ENCODE assay signal across 7 mouse cellular contexts in the genomic region with DNA sequence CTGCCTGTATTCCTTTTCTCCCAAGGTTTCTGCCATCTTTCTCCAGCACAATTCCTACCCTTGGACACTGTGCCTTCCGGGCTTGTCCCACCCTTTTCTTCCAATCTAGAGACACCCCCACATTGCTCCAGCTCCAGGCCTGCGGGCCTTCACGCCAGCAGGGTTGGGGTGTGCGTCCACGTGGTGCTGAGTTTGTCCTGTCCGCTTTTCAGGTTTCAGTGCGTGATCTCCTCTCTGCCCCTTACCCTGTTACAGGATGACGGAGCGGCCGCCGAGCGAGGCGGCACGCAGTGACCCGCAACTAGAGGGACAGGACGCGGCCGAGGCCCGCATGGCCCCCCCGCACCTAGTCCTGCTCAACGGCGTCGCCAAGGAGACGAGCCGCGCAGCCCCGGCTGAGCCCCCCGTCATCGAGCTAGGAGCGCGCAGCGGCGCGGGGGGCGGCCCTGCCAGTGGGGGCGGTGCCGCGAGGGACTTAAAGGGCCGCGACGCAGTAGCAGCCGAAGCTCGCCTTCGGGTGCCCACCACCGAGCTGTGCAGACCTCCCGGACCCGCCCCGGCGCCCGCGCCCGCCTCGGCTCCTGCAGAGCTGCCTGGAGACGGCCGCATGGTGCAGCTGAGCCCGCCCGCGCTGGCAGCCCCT. TPM values are rescaled to one million over a fixed set of nuclear protein-coding genes. Genes with fewer than 3 reads are reported as not detected.
DNase-seq lines count a peak whose midpoint lies in the region; ATAC-seq and TF ChIP-seq lines count a peak whose summit lies in the region.

No protein-coding gene starts in this region.

- TF ChIP-seq POLR2A in bone marrow, adult 2 months (IDR thresholded peaks at IDR 0.05; ENCODE audit: borderline replicate concordance, control insufficient read depth, low read depth, low read length), result peak; percentile 23; the same call in 1 of the 2 replicates

- peak overlapping the region; percentile 66 for H3K9ac ChIP-seq in heart, embryonic 12.5 days

- H3K36me3 ChIP-seq in heart, embryonic 12.5 days, result 0 out of 2 replicates have a peak, but pooled peaks cover under 1% of the 10 kb centered on the region
- no peaks in the 10 kb centered on the region for H3K36me3 ChIP-seq in midbrain, embryonic 10.5 days

- H3K4me2 ChIP-seq in heart, embryonic 12.5 days, result peak overlapping the region; percentile 86

- ATAC-seq in heart, embryonic 12.5 days (ENCODE audit: insufficient number of reproducible peaks, low FRiP score), result peak; percentile 83

- H3K4me1 ChIP-seq in bone marrow, adult 2 months (ENCODE audit: control insufficient read depth, insufficient read depth, low read length), result no peaks in the 10 kb centered on the region
- peaks cover 16% of the 10 kb centered on the region for H3K4me1 ChIP-seq in heart, embryonic 12.5 days (replicated peaks)
- H3K4me1 ChIP-seq in midbrain, embryonic 10.5 days, result peaks cover 19% of the 10 kb centered on the region

- peak overlapping the region; percentile 3 for H3K27ac ChIP-seq in bone marrow, adult 2 months (ENCODE audit: control insufficient read depth, insufficient read depth, low read depth, low read length, poor library complexity)
- H3K27ac ChIP-seq in heart, embryonic 12.5 days (ENCODE audit: poor library complexity, severe bottlenecking), result peak overlapping the region; percentile 46
- H3K27ac ChIP-seq in midbrain, embryonic 10.5 days (replicated peaks), result peak overlapping the region; percentile 69

- H3K27me3 ChIP-seq in heart, embryonic 12.5 days (replicated peaks), result peaks cover 83% of the 10 kb centered on the region
- peaks cover 100% of the 10 kb centered on the region for H3K27me3 ChIP-seq in midbrain, embryonic 10.5 days (ENCODE audit: low read depth, poor library complexity, severe bottlenecking)

- no peak for TF ChIP-seq CTCF in bone marrow, adult 2 months (IDR thresholded peaks at IDR 0.05; ENCODE audit: control insufficient read depth, insufficient read depth, low read length)

- H3K9me3 ChIP-seq in heart, embryonic 12.5 days (replicated peaks), result no peaks in the 10 kb centered on the region
- no peaks in the 10 kb centered on the region for H3K9me3 ChIP-seq in midbrain, embryonic 10.5 days (replicated peaks)

- peak; percentile 48 for DNase-seq in right cerebral cortex, postnatal 14 days
- DNase-seq in right cerebral cortex, postnatal 36 days (ENCODE audit: low spot score in 2 of 2), result no peak
- DNase-seq in kidney, postnatal 4 days, result peak; percentile 61 to 73
- DNase-seq in midbrain, embryonic 10.5 days (ENCODE audit: low spot score), result peak; percentile 70
- DNase-seq in testis, postnatal 10 days (ENCODE audit: low spot score), result peak; percentile 48

- H3K4me3 ChIP-seq in bone marrow, adult 2 months (replicated peaks; ENCODE audit: control insufficient read depth, low read depth, low read length), result peak overlapping the region; percentile 57
- H3K4me3 ChIP-seq in heart, embryonic 12.5 days, result peak overlapping the region; percentile 57
- peak overlapping the region; percentile 59 for H3K4me3 ChIP-seq in midbrain, embryonic 10.5 days

- WGBS in bone marrow, adult 2 months, result 2% methylated on average over 56 of the region's 58 CpGs
- under 1% methylated on average over 55 of the region's 58 CpGs for WGBS in heart, embryonic 12.5 days
- WGBS in midbrain, embryonic 10.5 days, result 0% methylated on average over 55 of the region's 58 CpGs

RNA-seq across cellular contexts. Expression of a gene that starts 6.8 kb away (rescaled TPM):
- polyA plus RNA-seq in bone marrow, adult 2 months (2011; ENCODE audit: insufficient read depth, insufficient read length, low replicate concordance, missing spikeins), result 67.9 and 68.4 TPM in 2 replicates
- 6.9 and 8.3 TPM in 2 replicates for polyA plus RNA-seq in heart, embryonic 12.5 days (2016; fragmentation: Nextera tagmentation; extraction: Ambion mirVana)
- polyA plus RNA-seq in midbrain, embryonic 10.5 days (2016; fragmentation: Nextera tagmentation; extraction: Ambion mirVana), result 2.7 and 5.2 TPM in 2 replicates

RNA-seq across cellular contexts. Expression of a gene that starts 25.5 kb away (rescaled TPM):
- 212 and 213 TPM in 2 replicates for polyA plus RNA-seq in bone marrow, adult 2 months (2011; ENCODE audit: insufficient read depth, insufficient read length, low replicate concordance, missing spikeins)
- 38.8 and 39.2 TPM in 2 replicates for polyA plus RNA-seq in heart, embryonic 12.5 days (2016; fragmentation: Nextera tagmentation; extraction: Ambion mirVana)
- 7.9 and 9.5 TPM in 2 replicates for polyA plus RNA-seq in midbrain, embryonic 10.5 days (2016; fragmentation: Nextera tagmentation; extraction: Ambion mirVana)

Comparison
In these comparisons a context has a peak if more than half of its experiments do, and no peak if none do; other contexts are left out.
1. DNase-seq: peak in right cerebral cortex, postnatal 14 days (single experiment), kidney, postnatal 4 days (2 of 2), midbrain, embryonic 10.5 days (single experiment) and testis, postnatal 10 days (single experiment); none in right cerebral cortex, postnatal 36 days (0 of 2).
2. H3K27ac ChIP-seq: peak in every context shown above with its lines; median percentile 69 in midbrain, embryonic 10.5 days; 46 in heart, embryonic 12.5 days; 3 in bone marrow, adult 2 months.
3. Peak in every context shown above with its lines, with median percentiles within 50 percentile points of each other: H3K4me3 ChIP-seq.